Mouse (Mus musculus): ENCODE measurements around the gene Wdr26.
A peak's percentile ranks its signal among the peaks of the same experiment; 100 is the strongest.

The Wdr26 gene

GRCm38 (mm10) chr1:181234326-181235035, 22.7 kb upstream of the Wdr26 start:
- no peak for DNase-seq

DNA sequence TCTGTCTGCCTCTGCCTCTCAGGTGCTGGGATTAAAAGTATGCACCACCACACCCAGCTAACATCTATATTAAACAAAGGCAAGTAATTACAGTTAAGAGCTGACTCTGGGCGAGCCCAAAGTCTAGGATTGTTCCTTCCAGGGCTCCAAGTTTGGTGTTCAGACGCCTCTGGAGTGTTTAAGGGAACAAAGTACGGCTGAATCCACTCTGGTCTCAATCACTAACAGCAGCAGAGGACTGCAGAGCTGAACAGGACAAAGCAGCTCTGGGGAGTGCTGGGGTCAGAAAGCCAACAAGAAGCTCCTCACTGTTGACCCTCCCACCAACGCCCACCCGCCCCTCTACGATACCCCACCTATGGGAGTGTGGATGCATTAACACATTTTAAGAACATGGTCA, 21.9 kb upstream of the Wdr26 start:
- DNase-seq = no peak

GRCm38 (mm10) chr1:181232307-181233027, 20.7 kb upstream of the Wdr26 start:
- peak; percentile 70 for DNase-seq

DNA sequence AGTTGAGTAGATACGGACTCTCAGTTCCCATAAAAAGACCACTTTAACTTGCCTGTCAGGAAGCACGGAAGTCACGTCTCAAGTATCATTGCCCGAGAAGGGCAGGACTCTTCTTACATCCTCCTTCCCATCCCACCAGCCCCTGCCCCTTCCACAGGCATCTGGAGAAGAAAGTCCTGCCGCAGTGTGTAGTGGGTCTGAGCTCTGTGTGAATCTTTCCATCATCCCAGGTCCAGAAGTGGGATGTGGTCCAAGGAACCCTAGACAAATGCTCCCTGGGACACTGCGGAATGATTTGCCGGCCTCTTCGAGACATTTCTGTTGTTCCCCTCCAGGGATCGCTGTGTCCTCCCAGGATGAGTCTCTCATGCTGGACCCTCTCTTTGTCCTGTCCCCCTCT, 20.0 kb upstream of the Wdr26 start:
- DNase-seq = no peak

GRCm38 (mm10) chr1:181231262-181231661, 19.5 kb upstream of the Wdr26 start:
- no peak for DNase-seq

- DNase-seq = no peak
These were observed 18.9 kb upstream of the Wdr26 start for GRCm38 (mm10) chr1:181230731-181231148.

GRCm38 (mm10) chr1:181229046-181229445, 17.2 kb upstream of the Wdr26 start:
- DNase-seq = no peak

DNA sequence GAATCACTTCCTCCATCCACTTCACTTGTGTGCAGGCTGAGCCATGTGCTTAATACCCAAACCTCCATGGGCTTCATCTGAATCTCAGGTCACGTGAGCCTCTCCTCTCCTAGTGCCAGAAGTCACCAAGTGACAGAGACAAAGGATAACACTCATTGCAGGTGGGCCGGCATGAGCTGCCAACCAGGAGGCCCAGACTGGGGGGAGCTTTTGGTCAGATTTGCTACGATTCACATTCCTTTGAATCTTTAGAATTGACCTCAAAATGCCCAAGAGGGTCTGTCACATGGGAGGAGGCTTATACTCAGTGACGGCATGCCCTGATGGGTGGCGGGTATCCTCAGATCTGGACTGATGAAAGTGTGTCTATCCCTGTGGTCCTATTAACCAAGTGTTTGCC, 16.8 kb upstream of the Wdr26 start:
- DNase-seq = no peak

DNA sequence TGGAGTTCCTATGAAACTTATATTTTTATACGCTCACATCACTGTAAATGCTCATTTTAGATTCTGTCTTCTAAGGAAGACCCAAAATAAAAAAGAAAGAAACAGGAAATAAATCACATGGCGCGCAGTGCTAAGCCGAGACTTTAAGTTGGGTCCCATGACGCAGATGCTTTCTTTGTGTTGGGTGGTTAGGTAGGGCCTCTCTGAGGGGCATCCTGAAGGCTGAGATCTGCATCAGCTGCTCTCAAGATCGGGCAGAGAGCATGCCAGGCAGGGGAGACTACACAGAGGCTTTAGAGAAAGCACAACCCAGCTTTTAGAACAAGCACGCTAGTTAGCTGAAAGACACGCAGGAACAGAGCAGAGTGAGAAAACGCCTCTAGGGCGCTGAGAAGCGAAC, 16.0 kb upstream of the Wdr26 start:
- DNase-seq = no peak

GRCm38 (mm10) chr1:181226850-181227249, 15.0 kb upstream of the Wdr26 start:
- no peak for DNase-seq

DNA sequence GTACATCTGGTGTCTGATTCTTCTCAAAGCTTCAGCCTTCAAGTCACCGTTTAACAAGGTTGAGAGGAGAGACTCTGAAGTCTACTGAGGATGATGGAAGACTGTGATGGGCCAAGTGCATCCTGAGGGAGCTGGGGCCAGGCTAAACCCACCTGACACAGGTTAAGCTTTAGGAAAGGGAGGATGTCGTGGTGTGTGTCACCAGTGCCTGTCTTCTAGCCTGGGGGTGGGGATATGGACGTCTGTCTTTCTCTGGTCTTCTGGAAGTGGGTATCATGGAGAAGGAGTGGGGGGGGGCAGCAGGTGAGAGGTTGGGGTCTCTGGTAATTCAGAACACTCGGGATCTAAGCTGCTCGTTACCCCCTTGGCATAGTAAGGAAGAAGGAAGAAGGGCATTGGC, 13.5 kb upstream of the Wdr26 start:
- no peak for DNase-seq

DNA sequence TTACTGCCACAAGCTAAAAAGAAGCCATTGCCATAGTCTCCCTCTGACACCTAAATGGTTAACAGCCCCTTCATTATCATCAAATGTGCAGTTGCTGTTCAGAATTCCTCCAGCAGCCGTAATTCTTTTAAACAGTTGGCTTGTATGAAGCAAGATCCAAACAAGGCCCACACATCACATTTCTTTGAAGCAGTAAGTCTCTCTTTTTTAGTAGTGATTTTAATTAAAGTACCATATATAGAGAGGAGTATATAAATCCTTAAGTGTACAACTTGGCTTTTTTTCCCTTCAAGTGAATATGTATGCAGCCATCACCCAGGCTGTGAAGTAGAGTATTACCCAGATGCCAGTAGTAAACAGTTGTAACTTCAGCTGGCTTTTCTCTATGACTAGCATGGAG, 10.2 kb upstream of the Wdr26 start:
- DNase-seq = no peak

GRCm38 (mm10) chr1:181216315-181216714, 4.5 kb upstream of the Wdr26 start:
- DNase-seq = no peak

DNA sequence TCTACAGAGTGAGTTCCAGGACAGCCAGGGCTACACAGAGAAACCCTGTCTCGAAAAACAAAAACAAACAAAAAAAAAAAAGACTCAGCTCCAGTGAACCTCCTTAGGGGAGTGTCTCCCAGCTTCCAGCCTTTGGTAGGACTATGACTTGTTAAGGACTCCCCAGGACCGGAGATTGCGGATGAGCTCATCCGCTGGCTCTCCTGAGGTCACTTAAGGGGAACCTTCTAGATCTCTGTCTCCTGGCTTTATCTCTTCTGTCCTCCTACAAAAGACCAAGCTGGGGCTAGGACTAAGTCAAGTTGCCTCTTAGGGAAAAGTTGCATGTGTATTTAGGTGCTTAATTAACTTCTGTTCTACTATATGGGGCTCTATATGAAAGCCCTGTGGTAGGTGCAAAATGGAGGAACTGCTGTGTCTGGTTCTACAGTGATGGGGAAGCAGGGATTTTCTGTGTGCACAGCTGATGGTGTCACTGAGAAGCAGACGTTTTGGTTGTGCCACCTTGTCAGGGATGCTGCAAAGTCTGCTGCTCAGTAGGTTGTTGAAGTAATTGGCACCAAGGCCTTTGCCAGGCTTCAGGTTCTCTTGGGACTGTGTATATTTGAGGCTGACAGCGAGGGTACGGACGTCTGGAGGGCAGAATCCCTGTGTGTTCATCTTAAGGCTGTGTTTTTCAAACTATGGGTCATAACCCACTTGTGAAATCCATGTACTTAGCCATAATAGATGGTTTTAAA, 2.7 kb upstream of the Wdr26 start:
- DNase-seq = no peak

DNA sequence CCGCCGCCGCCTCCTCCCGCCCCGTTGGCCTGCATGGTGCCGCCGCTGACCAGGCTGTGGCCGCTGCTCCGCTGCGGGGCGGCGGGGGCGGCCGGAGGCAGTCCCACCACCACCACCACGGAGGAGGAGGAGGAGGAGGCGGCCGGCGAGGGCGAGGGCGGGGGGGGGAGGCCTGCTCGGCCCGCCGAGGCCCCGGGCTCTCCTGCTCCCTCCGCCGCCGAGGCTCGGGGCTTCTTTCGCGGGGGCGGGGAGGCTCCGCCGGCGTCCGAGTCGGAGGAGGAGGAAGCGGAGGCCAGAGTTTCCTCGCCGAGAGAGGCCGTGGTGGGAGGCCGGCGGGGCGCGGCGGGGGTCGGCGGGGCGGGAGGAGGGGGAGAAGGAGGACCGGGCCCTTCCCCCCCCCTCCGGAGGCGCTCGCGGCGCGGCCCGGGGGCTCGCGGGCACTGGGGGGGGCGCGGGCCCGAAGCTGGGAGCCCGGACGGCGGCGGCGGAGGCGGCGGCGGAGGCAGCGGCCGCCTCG, 340 bp downstream of the Wdr26 start:
- no peak for DNase-seq

DNA sequence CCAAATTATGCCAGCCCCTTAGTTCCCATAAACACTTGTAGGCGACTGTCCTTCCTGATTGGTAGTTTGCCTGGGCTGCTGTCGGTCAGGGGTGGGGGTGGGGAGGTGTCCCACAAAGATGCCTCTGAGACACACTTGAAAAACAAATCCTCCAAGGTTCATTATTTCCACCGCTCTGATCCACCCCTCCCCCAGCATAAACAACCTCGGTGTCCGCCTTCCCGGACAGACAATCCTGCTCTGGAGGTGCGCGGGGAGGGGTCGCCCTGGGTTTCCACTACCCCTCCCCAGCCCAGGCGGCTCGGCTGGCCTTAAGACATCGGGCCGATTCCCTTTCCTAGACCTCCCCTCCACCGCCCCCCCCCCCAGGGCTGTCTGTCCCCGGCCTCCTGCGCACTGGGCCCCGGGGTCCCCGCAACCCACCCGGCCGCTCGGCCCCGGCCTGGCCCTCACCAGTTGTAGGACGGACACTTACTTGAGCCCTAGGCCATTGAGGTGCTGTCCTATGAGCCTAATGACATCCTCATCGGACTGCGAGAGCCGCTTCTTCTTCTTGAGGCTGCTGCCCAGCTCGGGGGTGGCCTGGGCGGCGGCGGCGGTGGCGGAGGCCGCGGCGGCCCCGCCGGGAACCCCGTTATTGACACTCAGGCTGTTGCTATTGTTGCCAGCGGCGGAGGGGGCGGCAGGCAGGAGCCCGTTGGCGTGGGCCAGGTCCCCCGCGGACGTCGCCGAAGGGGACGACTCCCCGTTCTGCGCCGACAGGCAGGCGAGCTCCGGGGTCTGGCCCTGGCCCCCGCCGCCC, 999 bp downstream of the Wdr26 start:
- peak; percentile 37 for DNase-seq

GRCm38 (mm10) chr1:181210147-181210546, 1.7 kb downstream of the Wdr26 start:
- DNase-seq = no peak

GRCm38 (mm10) chr1:181199446-181199845, 12.4 kb downstream of the Wdr26 start:
- DNase-seq = no peak

DNA sequence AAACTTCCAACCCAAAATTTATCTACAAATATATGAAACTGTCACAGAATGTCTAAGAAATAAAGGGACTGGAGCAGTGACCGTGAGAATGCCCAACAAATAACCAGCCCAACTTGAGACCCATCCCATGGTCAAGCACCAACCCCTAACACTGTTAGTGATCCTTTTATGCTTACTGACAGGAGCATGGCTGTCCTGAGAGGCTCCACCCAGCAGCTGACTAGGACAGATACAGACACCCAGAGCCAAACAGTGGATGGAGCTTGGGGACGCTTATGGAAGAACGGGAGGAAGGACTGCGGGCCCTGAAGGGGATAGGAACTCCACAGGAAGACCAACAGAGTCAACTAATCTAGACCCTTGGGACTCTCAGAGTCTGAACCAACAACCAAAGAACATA, 22.9 kb downstream of the Wdr26 start:
- DNase-seq = no peak

GRCm38 (mm10) chr1:181170210-181170609, 41.6 kb downstream of the Wdr26 start:
- no peak for DNase-seq

DNA sequence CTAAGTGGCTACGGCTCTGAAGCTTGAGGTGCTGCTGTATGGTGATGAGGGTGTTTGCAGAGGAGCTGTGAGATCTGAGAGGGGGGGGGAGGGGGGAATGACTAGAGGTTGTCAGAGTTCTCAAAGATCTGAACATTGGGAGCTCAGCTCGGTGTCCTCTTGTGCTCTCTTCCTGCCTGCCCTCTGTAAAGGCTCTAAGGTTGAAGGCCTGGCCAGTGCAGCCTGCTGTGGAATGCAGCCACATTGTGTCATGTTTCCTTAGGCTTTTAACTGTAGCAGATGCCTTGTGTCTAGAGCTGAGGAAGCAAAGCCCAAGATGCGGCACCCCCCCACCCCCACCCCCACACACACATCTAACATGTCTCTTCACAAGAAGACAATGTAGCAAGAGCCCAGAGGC, 43.4 kb downstream of the Wdr26 start:
- DNase-seq = no peak

- DNase-seq = no peak
These were observed 44.0 kb downstream of the Wdr26 start for GRCm38 (mm10) chr1:181167816-181168215.

- no peak for DNase-seq
These were observed 60.3 kb downstream of the Wdr26 start for GRCm38 (mm10) chr1:181151541-181151940.
